Mouse (Mus musculus): Measurements from ENCODE around the gene Barx2.

Gene Barx2

DNA sequence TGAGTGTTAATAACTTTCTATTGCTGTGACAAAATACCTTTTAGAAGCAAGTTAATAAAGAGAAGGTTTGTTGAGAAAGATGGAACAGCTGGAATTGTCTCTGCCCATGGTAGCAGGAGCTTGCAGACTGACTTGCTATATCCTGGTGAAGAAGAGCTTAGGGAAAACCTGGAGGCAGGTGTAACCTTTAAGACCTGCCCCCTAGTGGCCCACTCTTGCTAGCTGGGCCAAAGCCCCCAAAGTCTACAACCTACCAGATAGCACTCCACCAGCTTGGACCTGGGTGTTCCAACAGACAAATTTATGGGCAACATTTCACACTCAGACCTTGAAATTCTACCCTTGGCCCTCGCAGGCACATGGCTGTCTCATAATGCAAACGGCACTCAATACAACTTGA, 104.5 kb downstream of the Barx2 start:
- DNase-seq (ENCODE audit: low spot score in 2 of 2), result no peak

DNA sequence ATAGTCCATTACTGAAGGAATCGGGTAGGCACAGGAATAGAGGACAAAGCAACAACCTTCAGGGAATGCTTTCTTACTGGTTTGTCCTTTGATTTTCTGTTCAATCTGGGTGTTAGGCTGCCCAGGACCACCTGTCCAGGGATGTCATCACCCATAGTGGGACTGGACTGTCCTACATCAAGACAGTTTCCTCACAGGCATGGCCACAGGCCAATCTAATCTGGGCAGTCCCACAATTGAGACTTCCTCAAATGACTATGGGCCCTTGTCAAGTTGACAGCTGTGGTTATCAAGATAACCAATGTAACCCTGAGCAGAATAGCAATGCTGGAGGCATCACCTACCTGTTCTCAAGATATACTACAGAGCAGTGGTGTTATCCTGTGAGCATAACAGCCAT, 110.6 kb downstream of the Barx2 start:
- DNase-seq (ENCODE audit: low spot score in 2 of 2), result no peak
